Mouse (Mus musculus): ENCODE results near the gene Rin2.

DNA sequence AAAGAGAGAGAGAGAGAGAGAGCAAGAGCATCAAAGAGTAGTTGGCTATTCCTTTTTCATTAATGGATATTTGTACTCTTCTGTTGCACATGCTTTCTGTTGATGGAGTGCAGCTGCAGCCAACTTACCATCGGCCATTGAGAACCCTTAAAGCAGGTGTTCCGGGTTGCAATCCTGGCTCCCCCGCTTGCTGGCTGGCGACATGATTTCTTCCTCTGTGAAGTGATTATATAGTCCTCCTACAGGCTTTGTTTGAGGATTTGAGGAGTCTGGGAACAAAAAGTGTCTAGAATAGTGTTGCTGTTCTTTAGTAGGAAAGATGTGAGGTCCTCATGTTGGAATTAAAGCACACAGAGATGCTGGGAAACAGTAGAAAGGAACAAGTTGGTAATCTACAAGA, 196.3 kb downstream of the Rin2 start:
- TF ChIP-seq CTCF (IDR thresholded peaks at IDR 0.05; ENCODE audit: low read depth, low read length) (no peak), GATA2 (IDR thresholded peaks at IDR 0.05; ENCODE audit: borderline replicate concordance, low read depth, low read length) (no peak), GATA1 (IDR thresholded peaks at IDR 0.05; ENCODE audit: borderline replicate concordance, low read length) (no peak), TAL1 (conservative IDR thresholded peaks at IDR 0.05; ENCODE audit: low read depth, low read length) (no peak), POLR2AphosphoS5 (IDR thresholded peaks at IDR 0.05; ENCODE audit: insufficient replicate concordance, low read depth, low read length) (no peak)

All from G1E (cell line).